Mouse (Mus musculus) heart, postnatal 4 days (tissue): ENCODE data around the gene H3f3b. TPM values are rescaled to one million over a fixed set of nuclear protein-coding genes. Genes with fewer than 3 reads are reported as not detected.
"Not testable (repeated sequence)": the region's sequence is repeated elsewhere in the genome, so short reads cannot be mapped to it uniquely, and the experiment has no call there.

Experiments used
- DNase-seq: peaks from one replicate; pipeline ENCODE4 v3.0.0; 2021
- total RNA-seq, 2 experiments: library from RNA; stranded (reverse); gene quantifications; 2 replicates each; pipeline ENCODE4 v1.2.3; 2021

Gene H3f3b
- total RNA-seq, 2 experiments from 2014 or later, result 466 to 502 TPM

DNA sequence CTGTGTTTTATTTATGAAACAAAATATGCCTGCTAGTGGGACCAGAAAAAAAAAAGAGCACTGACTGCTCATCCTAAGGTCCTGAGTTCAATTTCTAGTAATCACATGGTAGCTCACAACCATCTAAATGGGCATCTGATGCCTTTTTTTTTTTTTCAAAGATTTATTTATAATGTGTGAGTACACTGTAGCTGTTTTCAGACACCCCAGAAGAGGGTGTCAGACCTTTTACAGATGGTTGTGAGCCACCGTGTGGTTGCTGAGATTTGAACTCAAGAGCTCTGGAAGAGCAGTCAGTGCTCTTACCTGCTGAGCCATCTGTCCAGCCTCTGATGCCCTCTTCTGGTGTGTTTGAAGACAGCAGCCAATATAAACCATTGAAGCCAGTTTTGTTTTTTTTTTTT lies 7.2 kb downstream of the H3f3b start:
- no peak for DNase-seq

DNA sequence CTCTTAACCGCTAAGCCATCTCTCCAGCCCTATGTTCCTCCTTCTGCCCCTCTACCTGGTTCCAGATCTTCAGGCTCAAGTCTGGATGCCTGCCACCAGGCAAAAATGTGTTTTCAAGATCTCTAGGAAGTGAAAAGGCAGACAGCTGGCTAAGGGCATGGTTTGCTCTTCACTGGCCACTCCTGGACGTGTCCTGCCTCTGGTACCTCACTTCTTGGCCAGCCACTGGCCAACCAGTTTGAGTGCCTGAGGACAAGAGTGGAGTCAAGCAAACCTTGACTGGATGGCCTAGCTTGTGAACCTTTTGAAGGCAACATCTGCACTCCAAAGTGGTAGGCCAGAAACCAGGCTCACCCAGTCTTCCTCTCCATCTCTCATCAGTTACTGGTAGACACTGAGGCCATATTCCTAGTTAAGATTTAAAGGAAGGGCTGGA lies 7.8 kb downstream of the H3f3b start:
- peak; percentile 45 for DNase-seq

DNA sequence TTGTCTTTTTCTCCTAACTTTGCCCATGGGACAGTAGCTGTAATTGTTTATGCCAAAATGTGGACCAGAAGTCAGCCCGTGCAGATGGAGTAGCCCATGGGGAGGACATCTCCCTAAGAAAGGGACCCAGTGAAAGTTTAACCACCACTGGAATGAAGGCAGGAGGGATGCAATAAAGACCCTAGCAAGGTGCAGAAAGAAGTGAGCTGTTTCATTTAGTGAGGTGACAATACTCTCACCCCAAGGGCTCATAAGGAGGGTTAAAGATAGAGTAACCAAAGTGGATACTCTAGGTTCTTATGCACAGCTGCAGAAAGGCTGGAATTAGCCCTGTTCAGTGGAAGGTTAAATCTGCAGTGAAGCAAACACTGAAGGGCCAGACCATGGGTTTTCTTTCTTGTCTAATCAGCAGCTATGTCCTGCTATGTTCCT lies 8.4 kb downstream of the H3f3b start:
- DNase-seq, result no peak

- DNase-seq, result not testable (repeated sequence)
Measured at GRCm38 (mm10) chr11:116018867-116019266, 8.9 kb downstream of the H3f3b start.

- peak; percentile 58 for DNase-seq
Measured at GRCm38 (mm10) chr11:116018106-116018505, 9.7 kb downstream of the H3f3b start.

- no peak for DNase-seq
Measured at GRCm38 (mm10) chr11:116014821-116015220, 12.9 kb downstream of the H3f3b start.

- peak; percentile 93 for DNase-seq
Measured at GRCm38 (mm10) chr11:116012262-116012947, 15.4 kb downstream of the H3f3b start, which contains the start of gene Galk1. Galk1 (minus strand) TSS chr11:116012719.

DNA sequence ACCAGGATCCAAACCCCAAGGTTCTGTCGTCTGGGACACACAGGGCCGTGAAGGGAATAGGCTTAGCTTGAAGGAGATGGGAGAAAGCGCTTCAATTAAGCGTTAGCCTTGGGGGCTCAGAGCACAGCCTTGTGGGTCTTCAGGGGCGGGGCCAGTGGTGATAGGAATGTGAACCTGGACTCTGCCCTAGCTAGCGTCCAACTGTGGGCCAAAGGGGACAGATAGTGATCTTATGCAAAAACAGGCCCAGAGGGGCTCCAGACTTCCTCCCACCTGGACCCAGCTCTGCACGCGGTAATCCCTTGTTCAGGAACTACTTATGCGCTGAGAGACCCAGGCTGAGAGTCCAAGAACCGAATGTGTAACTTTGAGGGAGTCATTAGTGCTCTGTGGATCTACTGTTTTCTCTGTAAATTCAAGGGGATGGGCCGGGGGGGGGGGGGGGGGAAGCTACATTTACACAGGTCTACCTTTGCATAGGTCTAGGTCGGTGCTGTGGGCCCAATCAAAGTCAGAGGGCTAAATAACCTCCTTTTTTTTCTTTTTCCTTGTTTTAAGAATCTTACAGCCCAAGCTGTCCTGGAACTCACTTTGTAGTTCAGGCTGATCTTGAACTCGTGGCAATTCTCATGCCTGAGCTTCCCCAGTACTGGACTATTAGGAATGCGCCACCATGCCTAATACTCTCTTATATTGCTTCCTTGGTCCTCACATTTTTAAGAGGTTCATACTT lies 16.1 kb downstream of the H3f3b start:
- no peak for DNase-seq

DNA sequence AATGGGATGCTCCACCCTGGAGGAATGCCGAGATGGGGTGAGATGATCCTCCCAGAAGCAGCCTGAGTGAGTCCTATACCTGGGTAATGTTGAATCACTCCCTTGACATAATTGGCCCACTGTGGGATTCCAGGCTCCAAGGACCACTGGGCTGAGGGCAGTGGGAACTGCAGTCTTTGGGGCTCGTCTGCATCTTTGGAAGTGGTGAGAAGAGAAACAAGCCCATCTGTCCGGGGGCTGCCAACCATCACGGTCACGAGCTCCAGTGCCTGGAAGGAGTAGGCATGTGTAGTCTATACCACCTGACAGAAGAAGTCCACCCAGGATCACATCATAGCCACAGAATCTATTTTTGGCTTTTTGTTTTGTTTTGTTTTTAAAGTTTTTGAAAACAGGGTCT lies 16.8 kb downstream of the H3f3b start:
- DNase-seq, result no peak

GRCm38 (mm10) chr11:116010146-116010545 lies 17.6 kb downstream of the H3f3b start:
- no peak for DNase-seq

GRCm38 (mm10) chr11:116009661-116010060 lies 18.1 kb downstream of the H3f3b start:
- no peak for DNase-seq

- DNase-seq, result no peak
Measured at GRCm38 (mm10) chr11:116008832-116009375, 18.9 kb downstream of the H3f3b start.

GRCm38 (mm10) chr11:116008411-116008810 lies 19.4 kb downstream of the H3f3b start:
- DNase-seq, result no peak

DNA sequence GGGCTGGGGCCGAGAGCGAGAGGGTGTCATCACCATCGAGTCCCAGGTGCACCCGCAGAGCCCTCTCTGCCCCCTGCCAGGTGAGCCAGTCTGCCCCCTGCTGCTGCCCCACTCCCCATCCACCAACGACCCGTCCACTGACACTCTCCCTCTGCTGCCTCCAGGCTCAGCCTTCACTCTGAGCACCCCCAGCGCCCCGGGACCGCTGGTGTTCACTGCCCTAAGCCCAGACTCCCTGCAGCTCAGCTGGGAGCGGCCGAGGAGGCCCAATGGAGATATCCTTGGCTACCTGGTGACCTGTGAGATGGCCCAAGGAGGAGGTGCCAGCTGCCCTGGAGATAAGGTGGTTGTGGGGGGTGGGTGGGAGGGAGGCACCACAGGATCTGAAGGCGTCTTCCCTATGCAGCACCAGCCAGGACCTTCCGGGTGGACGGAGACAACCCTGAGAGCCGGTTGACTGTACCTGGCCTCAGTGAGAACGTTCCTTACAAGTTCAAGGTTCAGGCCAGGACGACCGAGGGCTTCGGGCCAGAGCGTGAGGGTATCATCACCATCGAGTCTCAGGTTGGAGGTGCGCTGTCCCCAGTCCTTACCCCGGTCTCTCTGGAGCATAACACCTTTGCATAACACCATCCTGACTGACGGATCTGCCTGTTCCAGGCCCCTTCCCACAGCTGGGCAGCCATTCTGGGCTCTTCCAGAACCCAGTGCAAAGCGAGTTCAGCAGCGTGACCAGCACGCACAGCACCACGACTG lies 20.5 kb downstream of the H3f3b start:
- no peak for DNase-seq

- no peak for DNase-seq
Measured at GRCm38 (mm10) chr11:116005701-116006419, 21.9 kb downstream of the H3f3b start.

- DNase-seq, result peak; percentile 89
Measured at GRCm38 (mm10) chr11:116004840-116005700, 22.7 kb downstream of the H3f3b start.

DNA sequence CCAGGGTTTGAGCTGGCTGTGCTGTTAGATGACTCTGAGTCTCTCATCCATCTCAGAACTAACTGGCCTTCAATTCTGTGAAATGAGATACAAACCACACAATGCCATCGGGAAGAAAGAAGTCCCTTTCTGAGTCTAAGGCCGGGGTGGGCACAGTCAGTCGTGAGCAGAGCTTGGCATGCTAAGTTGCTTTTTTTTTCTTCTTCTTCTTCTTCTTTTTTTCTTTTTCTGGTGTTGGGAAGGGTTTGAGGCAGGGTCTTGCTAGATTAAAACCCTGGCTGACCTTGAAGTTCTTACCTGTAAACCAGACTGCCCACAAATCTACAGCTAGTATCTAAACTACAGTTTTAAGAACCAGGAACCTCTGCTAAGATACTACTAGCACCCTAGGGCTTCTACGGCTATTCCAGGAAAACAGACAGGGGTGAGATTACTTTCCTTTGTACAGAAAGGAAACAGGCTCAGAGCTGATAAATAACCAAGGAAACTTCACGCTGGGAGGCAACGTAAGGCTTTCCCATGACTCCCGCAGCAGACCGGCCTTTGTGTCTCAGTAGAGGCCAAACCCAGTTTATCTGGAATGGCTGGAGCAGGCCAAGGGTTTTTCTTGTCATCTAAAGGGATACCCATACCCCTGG lies 23.5 kb downstream of the H3f3b start:
- DNase-seq, result no peak

GRCm38 (mm10) chr11:116002894-116003293 lies 24.9 kb downstream of the H3f3b start:
- DNase-seq, result no peak

DNA sequence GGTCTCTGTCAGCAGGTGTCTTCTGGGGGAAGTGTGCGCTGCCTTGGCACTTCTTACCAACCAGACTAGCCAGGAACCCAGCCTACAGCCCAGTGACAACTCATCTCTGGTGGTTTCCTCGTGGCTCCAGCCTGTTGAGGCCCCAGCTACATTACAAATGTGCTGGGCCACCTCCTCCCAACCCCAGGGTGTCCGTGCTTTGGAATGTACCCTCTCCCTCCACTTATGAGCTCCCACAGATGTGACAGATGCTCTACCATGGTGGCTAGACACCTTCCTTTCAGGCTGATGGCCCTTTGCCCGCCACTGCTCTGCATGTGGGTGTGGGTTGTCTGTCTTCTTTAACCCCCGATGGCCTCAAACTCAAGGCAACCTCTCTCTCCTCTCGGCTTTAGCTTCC lies 26.0 kb downstream of the H3f3b start:
- DNase-seq, result no peak

- no peak for DNase-seq
Measured at GRCm38 (mm10) chr11:116000607-116001006, 27.2 kb downstream of the H3f3b start.
